Mouse (Mus musculus) gastrocnemius, postnatal 36 days (tissue): ENCODE measurements at regions not wholly inside any gene's neighbourhood (a gene's known extent, or its start where the extent isn't known, plus 50 kb on each side); places are given as distances from the start of the nearest gene placed in this dataset.

Experiments
- DNase-seq, 2 experiments: peaks; one replicate each; pipeline ENCODE4 v3.0.0; 2022
- intact Hi-C: fragments of 180-260 bp; cut with DNase I; formaldehyde crosslinking; loops from one replicate; pipeline ENCODE4 v1.15.1; 2025

- no peak for DNase-seq
- intact Hi-C loops, result no loop called here
These were observed 350.2 kb downstream of the Foxo1 start for GRCm38 (mm10) chr3:52618212-52618924.

- no peak for DNase-seq
These were observed 349.4 kb downstream of the Foxo1 start for GRCm38 (mm10) chr3:52617413-52618149.

GRCm38 (mm10) chr3:52611881-52612280 lies 343.7 kb downstream of the Foxo1 start:
- intact Hi-C loops, result no loop called here
- DNase-seq, result no peak

More at GRCm38 (mm10) chr3:52617413-52618149, 349.4 kb downstream of the Foxo1 start:
- intact Hi-C loops, result no loop called here

DNA sequence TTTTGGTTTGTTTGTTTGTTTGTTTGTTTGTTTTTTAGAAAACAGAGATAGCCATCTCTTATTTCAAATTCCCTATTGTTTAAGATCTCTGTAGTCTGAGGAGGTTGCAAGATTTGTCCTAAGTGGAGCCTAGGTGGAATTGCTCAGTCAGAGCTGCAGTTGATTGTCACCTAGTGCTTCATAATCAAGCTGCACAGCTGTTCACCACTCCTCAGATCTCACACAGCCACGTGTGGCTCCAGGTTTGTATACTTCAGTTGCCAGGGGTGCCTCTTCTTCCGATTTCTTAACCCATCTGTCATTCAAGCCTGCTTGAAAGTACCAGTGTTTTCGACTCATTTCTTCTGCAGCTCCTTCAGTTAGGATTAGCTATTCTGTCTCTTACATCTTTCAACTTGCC lies 342.3 kb downstream of the Foxo1 start:
- intact Hi-C loops, result no loop called here
- DNase-seq, result no peak

- intact Hi-C loops, result no loop called here
- no peak for DNase-seq
These were observed 339.9 kb downstream of the Foxo1 start for GRCm38 (mm10) chr3:52608086-52608426.

GRCm38 (mm10) chr3:52607379-52608085 lies 339.4 kb downstream of the Foxo1 start:
- intact Hi-C loops, result no loop called here
- DNase-seq, result no peak

DNA sequence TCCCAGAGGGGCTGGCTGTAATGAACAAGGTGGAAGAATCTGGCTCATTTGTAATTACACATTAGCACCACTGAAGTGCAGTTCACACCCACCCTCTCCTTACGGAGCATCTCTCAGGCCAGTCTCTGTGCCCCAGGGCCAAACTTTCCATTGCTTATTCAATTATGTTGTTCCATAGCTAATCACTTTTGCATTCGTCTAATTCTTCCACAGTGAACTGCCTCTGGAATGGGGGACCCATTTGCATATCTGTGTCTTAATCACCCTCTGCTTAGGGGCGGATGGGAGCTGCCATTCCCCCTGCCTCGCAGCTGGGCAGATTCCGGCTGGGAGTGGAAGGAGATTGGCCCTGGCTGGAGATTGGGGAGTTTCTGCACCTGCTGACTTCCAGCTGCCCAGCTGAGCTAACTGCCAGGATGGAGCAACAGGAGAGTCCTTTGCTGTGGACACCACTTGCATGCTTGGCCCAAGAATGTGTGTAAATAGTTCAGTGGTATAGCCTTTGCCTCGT lies 337.2 kb downstream of the Foxo1 start:
- DNase-seq, result peak in 1 of 2 experiments; percentile 21
- intact Hi-C loops, result no loop called here

GRCm38 (mm10) chr3:52603244-52603704 lies 335.1 kb downstream of the Foxo1 start:
- DNase-seq, result peak; percentile 29 to 61
- intact Hi-C loops, result no loop called here

GRCm38 (mm10) chr3:52601011-52601745 lies 333.0 kb downstream of the Foxo1 start:
- peak; percentile 93 to 95 for DNase-seq
- intact Hi-C loops, result loop anchor here (2.0 kb wide), 1 partner anchor 332 kb away; the partner anchor contains the start of gene Foxo1

- DNase-seq, result peak; percentile 62 to 66
- intact Hi-C loops, result loop anchor here (2.0 kb wide), 1 partner anchor 332 kb away; the partner anchor contains the start of gene Foxo1
These were observed 332.4 kb downstream of the Foxo1 start for GRCm38 (mm10) chr3:52600581-52600980.

DNA sequence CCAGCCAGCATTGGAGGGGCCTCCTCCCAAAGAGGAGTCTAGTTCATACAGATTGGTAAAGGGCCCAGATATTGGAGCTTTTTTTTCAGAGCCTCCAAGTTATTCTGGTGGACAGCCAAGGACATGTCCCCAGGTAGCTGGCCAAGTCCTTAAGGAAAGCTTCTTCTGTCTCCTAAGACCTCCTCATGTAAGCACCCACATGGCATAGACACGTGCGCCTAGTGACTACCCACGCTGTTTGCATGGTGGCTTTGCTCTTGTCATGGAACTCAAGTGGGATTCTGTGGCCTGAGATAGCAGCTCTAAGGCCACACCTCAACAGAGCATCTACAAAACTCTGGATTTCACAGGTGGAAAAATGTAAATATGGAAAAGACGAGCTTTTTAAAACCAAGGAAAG lies 332.0 kb downstream of the Foxo1 start:
- intact Hi-C loops, result loop anchor here (2.0 kb wide), 1 partner anchor 331 kb away; the partner anchor contains the start of gene Foxo1
- DNase-seq, result peak; percentile 25 to 72

- DNase-seq, result no peak
- intact Hi-C loops, result no loop called here
These were observed 318.3 kb downstream of the Foxo1 start for GRCm38 (mm10) chr3:52586418-52586817.

GRCm38 (mm10) chr3:52579917-52580316 lies 311.8 kb downstream of the Foxo1 start:
- intact Hi-C loops, result no loop called here
- DNase-seq, result no peak

DNA sequence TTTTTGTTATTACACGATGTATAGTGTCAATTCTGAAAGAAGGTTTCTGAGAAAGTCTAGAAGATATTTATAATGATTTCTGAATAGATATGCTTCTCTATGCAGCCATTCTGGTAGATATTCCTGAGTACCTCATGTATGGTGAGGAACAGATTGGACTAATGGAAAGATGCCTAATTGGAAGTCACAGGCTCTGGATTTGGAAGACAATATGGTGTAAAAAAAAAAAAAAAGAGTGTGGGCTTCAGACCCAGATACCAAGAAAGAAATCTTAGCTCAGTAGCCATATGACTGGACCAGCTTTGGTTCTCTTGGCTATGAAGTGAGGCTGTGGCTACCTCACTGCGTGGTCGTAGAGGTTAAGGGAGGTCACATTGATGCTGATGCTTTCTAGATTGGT lies 311.0 kb downstream of the Foxo1 start:
- intact Hi-C loops, result no loop called here
- no peak for DNase-seq

- DNase-seq, result no peak
- intact Hi-C loops, result no loop called here
These were observed 308.6 kb downstream of the Foxo1 start for GRCm38 (mm10) chr3:52576703-52577244.

DNA sequence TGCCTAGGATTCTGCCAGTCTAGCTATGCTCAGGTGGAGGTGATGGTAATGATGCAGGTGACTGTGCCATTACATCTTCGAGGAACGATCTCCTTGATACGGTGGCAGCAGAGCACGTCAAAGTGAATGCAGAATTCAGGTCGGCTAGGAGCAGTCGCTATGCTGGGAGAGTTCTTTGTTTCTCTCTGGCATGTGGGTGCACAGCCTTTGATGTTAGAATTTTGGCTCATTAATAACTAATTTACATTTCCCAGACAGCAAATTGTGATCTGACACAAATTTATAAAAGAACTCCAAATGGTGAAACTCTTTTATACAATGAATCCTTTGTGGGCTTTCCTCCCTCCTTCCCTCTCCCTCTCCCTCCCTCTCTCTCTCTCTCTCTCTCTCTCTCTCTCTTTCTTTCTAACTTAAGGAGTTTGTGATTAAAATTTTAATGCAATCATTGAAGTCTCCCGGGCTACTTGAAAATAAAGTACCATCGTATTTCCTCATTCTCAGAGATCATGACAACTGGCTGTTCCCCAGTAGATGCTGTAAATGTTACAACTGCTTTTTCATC lies 307.2 kb downstream of the Foxo1 start:
- no peak for DNase-seq
- intact Hi-C loops, result no loop called here

DNA sequence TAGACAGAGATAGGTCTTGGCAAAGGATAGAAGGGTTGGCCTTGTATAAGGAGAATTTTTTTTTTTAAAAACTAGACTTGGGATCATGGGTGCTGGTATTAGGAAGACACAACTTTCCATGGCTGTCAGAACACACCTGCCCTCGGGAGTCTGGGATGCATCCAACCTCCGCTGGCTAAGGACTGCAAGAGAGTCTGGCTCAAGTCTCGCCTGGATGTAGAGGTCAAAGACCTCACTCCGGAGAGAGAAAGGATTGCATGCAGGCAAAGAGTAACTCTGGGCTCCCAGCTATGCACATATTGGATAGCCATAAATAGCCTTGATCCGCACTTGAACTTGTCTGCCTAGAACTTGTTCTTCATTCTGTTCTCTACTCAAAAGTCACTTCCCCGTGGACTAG lies 306.2 kb downstream of the Foxo1 start:
- DNase-seq, result no peak
- intact Hi-C loops, result no loop called here

GRCm38 (mm10) chr3:52573806-52574205 lies 305.7 kb downstream of the Foxo1 start:
- no peak for DNase-seq
- intact Hi-C loops, result no loop called here
